Mouse (Mus musculus) CD4-positive helper T cell, adult 2 months (primary cell): ENCODE results near the gene Selenof.

Experiments
- DNase-seq: peaks from one replicate; pipeline ENCODE4 v3.0.0-alpha.2; 2012; ENCODE audit warnings: low read depth, missing footprints, low spot score

Selenof gene

DNA sequence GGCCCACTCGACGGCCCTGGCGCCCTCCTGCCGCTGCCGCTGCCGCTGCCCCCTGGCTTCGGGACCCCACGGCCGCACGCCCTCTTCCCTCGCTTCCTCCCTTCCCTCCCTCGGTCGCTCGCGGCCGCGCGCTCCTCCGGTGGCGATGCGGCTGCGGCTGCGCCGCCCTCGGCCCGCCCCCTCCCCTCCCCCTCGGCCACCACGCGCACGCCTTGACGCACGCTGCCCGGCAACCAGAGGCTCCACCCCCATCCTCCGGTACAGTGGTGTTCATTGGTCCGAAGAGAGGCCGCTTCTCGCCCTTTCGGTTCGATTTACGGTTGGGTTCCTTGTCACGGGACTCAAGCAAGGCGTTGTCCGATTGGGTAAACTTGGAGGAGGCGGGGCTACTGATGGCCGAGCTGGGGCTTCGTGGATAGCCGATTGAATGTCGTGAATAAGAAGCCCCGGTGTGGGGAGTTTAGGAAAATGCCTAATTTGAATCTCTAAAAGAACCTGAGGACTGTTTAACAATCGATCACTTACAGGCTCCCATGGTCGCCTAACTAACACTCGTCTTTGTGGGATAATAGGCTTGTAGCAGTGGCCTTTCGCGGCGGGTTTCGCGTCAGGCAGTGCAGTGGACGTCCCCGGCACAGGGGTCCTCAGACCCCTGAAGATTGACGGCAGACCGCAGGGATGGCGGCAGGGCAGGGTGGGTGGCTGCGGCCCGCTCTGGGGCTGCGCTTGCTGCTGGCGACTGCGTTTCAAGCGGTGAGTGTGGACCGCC is at the start of gene Selenof, which contains the start of gene Hs2st1:
Gene Selenof, plus strand, starts transcription at position 258 of the 769 bp plus-strand sequence.
Gene Hs2st1, minus strand, starts transcription at position 135 of the 769 bp plus-strand sequence.
- DNase-seq = peak; percentile 100

DNA sequence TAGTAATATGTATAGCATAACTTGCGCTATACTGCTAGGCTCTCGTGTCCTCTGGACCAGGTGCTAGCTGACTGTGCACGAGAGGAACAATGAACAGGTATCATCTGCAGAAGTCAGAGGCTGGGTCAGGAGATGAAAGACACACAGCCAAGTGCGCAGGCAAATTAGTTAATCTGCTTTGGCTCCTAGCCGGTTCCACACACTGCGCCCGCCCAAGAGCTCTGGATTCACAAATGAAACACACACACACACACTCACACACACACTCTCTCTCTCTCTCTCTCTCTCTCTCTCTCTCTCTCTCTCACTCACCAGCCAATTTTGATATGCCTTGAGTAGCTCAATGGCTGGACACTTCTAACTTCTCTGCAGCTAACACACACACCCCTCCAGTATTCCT is 42.2 kb upstream of the Selenof start:
- no peak for DNase-seq

DNA sequence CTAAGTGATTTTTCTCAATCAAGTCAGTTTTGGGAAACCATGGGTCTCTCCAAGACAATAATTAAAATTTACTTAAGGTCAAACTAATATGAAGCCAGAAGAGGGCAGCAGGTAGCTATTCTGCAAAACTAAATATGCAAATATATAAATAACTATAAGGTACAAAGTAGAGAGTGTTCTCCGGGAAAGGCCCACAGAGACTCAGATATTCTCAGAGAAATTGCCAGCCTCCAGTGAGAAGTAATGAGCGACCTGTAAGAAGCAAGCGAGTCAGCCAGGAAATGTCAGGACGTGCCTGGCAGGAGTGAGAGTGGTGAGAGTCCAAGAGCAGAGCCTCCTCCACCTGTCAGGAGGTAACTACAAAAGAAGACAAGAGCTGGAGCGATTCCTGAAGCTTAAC is 39.1 kb upstream of the Selenof start:
- peak; percentile 18 for DNase-seq

DNA sequence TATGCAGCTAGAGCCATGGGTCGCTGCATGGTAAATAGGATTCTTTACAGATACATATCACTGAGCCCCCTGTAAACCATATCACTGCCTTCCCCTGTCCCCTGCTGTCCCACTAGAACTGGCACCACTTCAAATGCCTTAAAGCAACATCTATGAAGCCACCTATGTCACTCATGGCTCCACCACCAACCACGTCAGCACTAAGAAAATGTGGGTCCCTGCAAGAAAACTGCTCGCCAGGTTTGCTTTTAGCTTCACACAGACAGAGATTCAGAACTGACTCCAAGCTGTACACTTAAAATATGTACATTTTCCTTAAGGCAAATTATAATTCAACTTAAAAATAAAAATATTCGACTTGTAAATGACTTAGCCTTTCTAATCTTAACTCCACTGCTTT is 35.0 kb upstream of the Selenof start:
- DNase-seq = no peak

DNA sequence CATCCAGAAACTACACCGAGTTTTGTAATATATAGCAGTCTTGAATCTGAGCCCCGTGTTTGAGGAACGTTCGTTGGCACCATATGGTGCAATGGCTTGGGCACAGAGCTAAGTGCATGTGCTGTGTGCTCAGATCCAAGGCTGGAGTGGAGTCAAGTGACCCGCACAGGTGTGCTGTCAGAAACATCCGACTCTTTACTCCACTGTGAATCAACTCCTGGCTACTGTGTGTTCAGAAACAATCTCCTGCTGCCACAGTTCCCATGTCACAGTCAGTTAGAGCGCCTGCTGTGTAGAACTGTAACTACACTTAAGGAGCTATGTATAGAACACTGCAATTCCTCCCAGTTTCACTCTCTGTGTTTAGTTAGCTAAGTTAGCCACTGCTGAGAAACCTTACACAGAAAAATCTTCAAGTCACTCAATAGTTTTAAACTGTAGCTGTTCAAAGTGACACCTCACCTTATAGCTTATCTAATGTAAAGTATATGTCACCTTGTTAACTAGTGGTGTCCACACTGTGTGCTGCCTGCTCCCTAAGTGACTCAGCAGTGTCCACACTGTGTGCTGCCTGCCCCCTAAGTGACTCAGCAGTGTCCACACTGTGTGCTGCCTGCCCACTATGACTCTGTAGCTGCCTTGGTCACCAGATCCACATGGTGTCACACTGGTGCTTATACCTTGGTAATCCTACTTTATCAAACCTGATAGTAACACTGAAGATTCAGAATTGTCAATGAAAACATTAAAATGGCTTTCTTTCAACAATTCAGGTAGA is 32.8 kb upstream of the Selenof start:
- no peak for DNase-seq

DNA sequence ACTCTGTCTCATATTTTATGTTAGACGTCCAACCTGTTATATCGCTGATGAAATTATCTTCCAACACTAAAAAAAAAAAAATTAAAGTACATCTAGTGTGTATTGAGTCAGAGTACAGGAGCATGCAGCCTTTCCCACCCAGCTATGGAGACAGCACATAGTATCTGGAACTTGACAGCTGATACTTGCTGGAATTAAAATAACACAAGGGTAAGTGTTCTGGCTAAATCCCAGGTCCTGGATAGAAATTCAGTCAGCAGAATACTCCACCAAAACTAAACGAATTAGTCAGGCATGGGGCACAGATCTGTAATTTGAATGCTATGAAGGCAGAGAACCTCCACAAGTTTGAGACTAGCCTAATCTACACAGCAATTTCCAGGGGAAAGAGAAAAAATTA is 31.1 kb upstream of the Selenof start:
- no peak for DNase-seq

DNA sequence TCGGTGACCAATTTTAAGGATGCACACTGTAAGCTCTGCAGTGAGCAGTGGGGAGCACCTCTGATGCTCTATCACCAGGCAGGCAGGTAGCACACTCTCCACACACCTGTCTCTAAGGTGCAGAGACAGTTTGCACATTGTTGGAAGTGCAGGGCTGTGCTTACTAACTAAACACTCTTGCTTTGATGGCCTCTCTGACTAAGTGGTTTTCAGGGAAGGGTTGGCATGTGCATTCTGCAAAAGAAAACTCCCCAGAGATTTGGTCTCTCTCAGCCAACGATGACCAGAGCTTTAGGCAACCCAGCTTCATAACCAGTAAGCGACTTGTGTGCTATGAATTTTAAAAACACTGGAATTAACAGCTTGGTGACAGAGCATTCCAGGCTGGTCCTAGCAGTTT is 29.3 kb upstream of the Selenof start:
- DNase-seq = no peak

DNA sequence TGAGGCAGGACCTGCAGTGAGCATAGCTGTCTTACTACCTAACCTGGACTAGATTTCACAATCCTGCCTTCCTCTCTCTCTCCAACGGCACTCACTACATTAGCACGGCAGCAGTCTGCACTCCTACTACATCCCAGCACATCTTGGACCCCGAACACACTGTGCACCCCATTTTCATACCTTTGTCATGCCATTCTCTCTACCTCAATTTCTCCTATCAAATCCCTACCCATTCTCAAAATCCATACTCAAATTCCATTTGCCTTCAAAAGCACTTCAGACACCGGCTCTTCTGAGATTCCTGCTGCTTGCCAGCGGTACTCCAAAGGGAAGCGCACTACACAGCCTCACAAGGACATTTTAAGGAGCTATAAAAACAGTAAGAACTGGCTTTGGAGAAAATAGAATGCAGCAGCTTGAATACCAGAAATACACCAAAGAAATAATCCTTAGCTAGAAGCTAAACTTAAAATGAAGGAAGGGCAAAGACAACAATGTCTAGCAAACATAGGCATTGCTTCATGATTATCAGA is 28.1 kb upstream of the Selenof start:
- no peak for DNase-seq

DNA sequence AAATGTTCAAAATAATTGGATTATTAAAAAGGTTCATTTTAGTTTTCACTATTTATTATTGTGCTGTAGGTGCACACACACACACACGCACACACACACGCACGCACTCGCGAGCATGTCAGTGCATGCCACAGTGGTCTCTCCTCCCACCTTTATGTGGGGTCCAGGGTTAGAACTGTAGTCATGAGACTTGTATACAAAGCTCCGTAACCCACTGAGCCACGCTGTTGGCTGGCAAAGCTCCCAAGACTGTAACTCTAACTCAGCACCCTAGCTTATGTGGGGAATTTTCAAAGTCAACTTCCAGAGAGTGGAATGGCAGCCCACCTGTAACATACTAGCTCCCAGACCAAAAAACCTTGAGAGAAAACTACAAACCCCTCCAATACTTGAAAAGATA is 25.0 kb upstream of the Selenof start:
- DNase-seq = no peak

DNA sequence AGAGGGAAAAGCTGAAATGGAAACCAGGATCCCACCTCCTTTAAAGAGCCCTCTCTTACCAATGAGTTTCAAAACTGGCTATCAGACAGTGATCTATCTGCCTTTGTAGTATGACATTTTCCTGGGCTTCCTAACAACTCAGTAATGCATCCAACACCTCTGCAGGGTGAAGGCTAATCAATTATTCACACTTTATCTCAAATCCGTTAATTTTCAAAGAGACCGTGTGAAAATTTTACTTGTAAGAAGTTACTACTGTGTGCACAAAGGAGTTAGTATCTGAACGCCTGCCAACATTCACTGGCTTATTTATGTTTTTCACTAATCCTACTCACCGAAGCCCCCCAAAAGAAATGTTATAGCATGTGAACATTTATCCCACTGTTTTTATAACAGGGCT is 24.3 kb upstream of the Selenof start:
- DNase-seq = no peak

DNA sequence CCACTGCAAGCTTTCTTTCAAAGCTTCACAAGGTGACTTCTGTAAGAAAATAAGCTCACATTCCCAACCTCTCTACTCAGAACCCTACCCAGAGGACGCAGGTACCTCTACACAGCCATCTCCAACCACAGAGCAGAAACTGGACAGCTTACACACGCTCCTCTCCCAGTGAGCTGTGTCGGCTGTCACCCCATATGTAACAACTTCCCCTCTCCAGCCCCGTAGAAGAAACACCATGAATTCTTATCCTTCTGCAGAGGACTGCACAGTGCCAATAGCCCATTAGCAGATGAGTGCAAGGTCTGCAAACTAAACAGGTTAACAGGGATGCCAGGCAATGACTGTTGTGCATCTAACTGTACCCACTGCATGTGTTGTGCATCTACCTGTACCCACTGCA is 23.6 kb upstream of the Selenof start:
- no peak for DNase-seq

DNA sequence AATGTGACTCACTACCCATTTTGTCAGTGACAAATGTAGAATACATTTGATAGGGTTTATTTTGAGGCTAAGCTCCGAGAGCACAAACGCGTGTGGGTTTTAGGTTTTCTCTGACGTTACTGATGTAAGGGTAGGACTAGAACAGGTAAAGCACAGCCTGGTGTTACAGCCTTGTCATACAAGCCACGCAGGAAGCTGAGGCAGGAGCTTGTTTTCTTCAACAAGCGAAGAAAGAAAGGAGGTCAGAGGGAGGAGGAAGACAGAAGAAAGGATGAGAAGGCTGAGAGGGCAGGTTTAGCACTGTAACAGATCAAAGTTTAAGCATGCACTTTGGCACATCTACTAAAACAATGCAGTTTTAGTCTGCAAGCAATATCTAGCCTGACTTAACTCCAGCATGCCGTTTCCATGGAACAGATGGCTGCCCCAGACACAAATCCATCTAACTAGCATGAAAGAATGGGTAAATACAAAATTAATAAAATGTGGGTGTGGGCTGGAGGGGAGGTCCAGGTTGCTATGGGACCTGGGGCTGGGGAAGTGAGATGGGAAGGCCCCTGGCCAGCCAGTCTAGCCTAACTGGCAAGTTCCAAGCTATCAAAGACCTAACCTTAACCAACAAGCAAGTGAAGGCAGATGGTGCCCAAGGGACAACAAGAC is 21.8 kb upstream of the Selenof start:
- DNase-seq = peak; percentile 21

DNA sequence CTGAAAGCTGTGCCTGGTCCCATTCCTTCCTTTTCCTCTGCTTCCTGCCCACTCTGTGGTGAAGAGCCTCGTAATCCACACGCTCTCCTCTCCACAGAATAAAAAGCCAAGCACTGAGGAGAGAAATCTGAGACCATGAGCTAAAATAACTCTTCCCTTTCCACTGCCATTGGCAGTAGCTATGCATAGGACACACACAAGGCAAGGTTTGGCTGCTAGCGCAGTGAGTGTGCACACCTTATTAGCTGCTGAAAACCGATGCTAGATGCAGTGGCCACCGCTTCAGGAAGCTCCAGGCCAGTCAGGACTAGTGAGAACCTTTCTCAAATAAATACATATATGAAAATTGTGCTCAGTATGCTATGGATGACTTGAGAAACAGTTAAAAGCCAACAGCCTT is 20.1 kb upstream of the Selenof start:
- DNase-seq = no peak

DNA sequence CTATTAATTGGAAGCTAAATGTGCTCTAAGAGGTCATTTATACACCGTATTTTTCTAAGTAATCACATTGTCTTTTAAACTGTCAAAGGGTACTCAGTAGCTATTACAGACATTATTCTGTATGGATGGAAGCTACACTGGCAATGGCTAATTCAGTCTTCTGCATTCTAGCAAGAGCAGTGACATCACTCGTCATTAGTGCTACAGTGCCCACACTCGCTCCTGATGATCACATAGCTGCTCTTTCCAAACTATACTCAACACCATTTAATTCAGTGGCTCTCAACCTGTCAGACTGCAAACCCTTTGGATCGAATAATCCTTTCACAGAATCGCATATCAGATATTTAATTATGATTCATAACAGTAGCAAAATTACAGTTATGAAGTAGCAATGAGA is 19.4 kb upstream of the Selenof start:
- DNase-seq = no peak

DNA sequence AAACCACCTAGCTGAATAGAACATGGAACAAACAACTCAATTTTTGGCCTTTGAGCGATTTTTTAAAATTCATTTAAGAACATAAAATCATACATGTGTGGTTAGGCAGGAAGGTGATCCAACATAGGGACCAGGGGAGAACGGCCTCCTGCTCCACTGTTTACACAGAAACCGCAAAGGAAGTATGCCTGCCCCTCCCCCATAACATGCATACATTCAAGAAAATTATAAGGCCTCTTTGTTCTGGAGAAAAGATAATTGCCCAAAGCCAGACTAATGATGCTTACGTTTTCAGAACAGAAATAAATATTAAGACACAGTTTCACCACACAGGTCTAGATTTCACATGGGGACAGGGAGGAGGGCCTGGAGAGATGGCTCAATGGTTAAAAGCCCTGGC is 18.7 kb upstream of the Selenof start:
- DNase-seq = peak; percentile 33

DNA sequence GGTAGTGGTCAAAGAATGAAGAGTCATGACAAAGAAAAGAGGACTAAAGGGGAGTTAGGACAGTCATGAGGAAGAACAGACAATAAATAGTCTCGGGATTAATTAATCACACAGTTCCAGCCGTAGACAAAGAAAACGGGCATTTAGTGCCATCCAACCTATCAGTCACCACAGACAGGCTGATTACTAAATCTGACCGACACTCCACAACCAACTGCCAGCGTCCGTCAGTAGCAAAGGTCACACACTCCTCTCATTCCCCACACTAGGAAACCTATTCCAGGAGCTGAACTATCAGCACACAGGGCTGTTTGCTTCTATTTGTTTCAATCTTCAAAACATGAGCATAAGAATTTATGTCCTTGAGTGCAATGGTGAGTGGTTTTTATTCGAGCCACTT is 16.2 kb upstream of the Selenof start:
- DNase-seq = no peak

DNA sequence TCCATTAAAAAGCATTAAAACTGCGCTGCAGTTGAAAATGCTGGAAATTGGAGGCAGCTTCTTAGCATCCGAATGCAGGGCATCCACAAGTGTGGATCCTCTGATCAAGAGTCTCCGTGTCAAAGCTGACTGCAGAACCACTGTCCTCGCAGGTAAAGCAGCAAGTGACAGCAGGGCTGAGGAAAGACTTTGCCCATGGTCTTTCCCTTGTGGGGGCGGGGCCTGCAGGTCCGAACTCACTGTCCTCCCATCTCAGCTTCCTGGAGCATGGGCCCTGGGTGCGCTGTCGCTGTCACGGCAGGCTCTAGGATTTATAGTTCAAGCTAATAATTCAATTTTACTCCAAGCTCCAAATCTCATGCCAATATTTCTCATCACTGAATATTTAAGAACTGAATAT is 15.6 kb upstream of the Selenof start:
- no peak for DNase-seq

DNA sequence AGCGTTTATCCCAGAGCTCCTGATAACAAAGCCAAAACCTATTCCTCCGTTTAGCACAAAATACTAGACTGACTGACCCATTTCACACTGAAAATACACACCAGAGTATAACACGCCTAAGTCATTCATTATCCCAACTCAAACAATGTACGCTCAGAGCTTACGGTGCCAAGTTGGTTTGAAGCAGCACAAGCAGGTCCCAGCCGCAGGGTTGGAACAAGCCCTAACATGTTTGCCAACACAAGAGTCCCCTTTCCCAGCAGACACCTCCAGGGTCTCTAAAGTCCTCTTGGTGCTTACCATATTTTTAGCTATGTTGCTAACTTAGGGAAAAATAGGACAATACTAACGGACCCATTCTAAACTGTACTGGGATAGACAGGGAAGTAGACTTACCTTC is 15.0 kb upstream of the Selenof start:
- DNase-seq = no peak

DNA sequence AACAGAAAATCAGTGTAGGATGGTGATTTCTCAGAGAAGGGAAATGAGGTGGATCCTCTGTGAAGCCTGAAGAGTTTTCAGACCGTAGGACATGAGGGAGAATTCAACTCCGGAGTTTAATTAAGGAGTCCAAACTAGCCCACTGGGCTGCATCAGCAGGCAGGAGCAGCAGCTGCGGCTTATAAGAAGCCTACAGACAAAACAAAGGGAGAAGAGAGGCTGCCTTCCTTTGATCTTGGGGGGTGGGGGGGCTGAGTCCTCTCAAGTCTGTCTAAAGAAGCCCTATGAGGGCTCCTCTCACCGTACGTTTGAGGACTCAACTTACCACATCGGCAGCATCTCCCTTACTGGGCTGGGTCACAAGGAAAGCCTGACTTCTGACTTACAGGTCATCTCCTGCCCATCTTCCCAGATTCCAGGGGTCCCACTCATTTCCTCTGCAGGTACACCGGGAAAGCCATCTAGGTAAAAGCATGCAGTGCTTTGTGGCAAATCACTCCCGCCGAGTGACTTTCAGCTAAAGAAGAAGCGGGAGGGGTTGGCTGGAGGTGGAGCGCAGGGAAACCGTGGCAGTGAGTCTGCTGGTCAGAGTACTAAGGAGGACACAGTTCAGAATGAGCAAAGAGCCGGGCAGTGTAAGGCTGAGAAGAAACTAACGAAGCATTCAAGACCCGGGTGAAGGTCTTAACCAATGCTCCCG is 13.3 kb upstream of the Selenof start:
- DNase-seq = no peak

DNA sequence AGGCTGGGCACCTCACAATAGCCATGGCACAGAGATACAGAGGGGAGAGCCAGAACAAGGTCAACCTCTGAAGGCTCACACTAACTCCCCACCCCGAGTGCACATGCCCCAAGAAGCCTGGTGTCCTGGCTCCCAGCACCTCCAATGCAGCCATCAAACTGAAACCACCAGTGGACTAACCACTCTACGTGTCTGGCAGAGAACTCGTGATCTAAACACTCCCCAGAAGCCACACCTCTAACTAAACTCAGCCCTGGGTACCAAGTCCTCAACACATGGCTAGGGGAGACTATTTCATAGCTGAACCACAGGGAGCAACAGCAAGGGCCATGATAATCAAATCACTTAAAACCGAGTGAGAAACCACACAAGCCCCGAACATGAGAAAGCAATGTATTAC is 11.8 kb upstream of the Selenof start:
- no peak for DNase-seq

DNA sequence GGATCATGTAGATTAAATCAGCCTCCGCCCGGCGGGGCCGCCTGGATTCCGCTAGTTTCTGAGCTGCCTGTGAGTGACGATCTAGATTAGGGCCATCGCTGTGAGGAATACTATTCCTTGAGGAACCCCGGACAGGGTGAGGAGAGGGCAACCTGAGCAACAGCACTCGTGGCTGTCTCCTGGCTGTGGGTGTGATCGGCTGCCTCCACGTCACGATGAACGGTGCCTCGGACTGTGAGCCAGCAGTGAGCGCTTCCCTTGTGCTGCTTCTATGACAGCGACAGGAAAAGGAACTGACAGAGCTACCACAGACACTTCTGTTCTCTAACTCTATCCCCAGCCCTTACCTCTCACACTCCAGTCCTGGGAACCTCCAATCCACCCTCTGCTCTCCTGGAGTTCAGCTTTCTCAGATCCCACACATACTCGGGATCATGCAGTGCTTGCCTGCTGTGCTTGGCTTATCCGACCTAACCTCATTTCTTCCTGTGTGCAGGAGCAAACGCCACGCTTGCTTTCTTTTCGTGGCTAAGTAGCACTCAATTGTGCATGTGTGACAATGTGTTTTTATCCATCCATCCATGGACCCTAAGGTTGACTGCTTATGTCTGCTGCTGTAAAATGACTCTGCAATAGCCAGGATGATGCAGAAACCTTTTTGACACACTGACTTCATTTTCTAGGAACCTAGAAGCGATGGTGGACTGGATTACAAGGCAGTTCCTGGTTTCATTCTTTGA is 8.4 kb upstream of the Selenof start:
- peak; percentile 37 for DNase-seq
